Mouse (Mus musculus): ENCODE measurements around the gene Hopx.
"Not testable (repeated sequence)": the region's sequence is repeated elsewhere in the genome, so short reads cannot be mapped to it uniquely, and the experiment has no call there.

Gene Hopx

DNA sequence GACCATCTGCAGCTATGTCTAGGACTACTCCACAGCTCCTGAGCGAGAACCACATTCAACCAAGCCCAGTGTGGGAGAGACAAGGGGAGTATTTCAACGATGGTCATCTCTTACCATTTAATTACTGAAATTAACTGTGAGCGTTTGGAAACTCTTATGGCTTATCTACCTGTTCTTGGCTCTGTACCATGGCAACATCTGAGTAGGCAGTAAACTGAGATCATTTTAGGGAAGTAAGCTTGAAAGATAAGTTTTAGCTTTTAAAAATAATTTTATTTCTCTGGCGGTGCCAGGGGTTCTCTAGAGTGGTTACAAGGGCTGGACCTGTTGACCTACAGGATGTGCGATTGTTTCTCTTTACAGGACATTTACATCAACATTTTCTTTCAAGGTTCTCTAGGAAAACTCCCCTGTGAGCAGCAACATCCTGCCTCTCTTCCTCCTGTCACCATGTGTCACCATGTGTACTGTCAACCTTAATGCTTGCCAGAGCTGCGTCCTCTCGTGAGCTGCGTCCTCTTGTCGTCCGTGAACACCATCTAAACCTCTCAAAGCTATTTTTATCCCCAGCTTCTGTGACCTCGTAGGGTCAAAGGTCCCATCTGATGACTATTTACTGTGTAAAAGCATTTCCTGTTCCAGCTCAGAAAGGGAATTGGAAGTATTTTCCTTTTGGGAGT is 15.5 kb downstream of the Hopx start:
- no peak for DNase-seq

DNA sequence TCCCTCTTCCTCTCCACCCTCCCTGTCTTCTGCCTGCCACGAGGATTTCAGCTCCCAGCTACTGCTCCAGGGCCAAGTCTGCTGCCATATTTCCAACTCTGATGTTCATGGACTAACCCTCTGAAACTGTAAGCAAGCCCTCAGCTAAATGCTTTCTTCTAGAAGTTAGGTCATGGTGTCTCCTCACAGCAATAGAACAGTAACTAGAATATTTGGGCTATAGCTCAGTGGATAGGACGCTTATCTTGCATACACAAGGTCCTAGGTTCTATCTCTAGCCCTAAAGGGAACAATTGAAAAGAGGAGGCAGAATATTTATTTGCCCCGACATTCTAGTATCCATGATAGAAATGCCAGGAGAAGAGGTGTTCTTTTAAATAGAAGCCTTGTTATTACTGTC is 16.0 kb downstream of the Hopx start:
- no peak for DNase-seq

DNA sequence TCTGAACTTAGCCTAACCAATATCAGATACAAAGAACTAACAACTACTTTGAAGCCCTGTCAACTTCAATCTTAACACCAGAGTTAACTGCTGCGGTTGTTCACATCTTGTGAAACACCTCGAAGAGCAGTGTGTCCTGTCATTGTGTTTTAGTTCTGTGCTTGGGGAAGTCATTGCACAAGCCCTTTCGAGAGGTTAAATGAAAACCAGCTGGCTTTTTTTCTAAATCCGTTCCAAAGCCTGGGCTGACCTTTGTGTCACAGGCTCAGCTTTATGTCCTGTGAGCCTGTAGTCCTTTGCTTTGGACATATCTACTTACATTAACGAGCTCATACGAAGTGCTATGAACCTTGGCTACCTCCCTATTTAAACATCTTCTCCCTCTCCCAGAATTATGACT is 17.2 kb downstream of the Hopx start:
- no peak for DNase-seq

- DNase-seq = not testable (repeated sequence)
Measured at GRCm38 (mm10) chr5:77096194-77096593, 18.7 kb downstream of the Hopx start.

GRCm38 (mm10) chr5:77094510-77095491 is 20.1 kb downstream of the Hopx start:
- peak; percentile 67 for DNase-seq

DNA sequence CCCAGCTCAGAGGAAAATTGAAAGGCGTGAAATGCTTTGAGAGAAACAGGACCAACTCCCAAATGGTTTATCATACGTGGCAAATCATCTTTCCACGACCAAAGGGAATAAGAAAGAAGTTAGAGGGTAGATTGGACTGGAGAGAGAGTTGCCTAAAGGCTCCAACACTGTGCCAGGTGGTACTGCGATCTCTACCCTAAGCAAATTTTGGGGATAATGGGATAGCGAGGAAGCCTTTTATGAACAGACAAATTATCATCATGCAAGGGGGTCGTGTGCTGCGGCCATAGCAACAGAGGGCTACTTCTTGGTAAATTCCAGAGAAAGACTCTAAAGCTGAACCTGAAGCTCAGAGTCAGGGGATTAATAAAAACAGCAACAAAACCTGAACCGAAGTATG is 21.0 kb downstream of the Hopx start:
- DNase-seq = no peak

DNA sequence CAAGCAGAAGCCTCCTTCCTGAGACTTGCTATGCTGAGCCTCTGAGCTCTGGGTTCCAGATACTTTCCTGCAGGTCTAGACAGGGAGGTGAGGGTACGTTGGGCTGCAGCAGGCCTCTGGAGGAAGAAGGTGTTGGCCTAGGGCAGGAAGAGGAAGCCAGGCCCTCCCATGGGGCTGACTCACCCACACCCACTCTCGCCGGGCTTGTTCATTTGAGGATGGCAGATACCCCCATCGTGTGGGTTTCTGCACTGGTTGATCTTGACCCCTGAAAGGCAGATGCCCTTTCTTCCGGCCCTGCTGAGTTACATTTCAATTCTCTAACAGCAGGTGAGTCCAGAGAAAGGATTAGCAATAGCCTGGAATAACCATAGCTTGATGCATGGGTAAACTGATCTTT is 22.4 kb downstream of the Hopx start:
- no peak for DNase-seq

DNA sequence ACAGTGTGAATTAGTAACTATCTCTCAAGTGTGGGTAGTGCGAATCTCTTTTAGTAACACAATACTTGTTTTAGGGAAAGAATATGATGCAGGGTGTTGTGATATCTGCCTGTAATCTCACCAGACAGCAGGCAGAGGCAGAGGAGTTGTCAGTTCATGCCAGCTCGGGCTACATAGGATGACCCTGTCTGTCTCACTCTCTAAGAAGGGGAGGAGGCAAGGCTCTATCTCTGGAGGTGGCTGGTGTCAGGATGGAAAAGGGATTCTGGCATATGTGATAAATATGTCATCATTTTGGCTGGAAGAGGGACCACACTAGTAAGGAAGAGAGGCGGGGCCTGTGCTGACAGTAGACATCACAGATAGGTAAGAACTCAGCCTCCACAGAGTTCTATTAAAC is 23.0 kb downstream of the Hopx start:
- DNase-seq = no peak

DNA sequence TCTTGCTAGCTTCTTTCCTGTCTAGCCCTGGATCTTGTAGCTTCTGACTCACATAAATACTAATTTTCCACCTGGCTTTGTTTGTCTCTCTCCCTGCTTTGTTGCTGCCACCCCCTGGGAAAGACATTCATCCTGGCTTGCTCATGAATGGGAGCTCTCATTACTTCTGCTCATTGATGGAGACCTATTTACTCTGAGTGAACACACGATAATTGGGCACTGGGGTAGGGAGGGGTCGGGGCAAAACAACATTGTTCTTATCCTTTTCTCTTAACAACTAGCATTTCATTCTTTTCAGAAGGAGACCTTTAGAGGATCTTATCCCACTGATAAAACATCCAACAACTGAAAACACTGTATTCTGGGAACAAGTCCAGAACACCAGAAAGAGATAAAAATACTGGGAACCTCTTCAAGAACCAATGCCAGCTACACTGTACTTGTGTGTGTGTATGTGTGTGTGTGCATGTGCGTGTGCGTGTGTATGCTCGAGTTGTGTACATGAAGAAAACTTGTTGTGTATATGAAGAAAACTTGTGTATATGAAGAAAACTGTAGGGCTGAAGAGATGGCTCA is 24.3 kb downstream of the Hopx start:
- DNase-seq = no peak

DNA sequence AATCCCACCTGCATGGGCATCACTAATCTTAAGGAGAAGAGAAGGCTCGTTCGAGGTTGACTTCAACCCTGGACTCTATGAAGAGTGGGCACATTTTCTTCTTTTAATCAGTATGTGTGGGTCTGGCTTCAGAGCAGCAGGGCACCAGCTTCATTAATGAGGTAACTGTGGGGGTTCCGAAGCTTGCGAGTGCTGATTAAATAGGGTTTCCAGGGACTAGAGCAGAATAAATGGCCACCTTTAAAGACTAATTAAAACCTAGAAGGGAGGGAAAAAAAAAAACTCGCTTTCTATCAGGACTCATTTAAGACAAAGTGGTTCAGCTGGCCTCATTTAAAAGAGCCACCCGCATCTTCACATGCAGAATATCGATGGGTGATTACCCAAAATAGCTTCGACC is 25.0 kb downstream of the Hopx start:
- no peak for DNase-seq

- peak; percentile 66 for DNase-seq
Measured at GRCm38 (mm10) chr5:77089294-77089693, 25.6 kb downstream of the Hopx start.

- no peak for DNase-seq
Measured at GRCm38 (mm10) chr5:77087122-77087521, 27.8 kb downstream of the Hopx start.

- no peak for DNase-seq
Measured at GRCm38 (mm10) chr5:77086541-77086940, 28.4 kb downstream of the Hopx start.

DNA sequence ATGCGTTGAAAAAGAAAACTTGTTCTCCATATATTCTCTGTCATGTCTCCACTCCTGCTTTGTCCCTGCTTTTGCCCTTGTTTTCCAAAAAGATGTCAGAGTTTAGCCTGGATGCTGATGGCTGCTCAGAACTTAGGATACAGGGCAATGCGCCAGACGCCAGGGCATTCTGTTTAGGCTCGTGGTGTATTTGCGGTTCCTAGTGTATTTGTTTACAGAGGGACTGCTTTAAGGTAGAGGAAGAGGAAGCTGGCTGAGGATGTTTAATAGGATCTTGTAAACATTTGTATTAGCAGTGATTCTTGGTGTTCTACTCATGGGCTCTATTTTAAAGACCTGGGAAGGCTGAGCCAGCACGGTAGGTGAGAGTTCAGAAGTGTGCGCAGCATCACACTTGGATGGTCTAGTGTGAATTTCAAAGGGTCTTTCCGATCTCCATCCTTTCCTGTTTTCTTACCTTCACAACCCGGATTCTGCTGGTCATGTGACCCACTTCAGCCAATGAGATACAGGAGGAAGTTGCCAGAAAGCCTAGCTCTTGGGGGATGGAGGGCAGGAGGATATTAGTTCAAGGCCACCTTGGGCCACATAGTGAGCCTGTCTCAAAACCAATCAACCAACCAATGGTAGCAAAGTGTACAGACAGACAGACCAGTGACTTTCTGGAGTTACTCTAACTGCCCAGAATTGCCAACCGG is 29.0 kb downstream of the Hopx start:
- DNase-seq = no peak

- DNase-seq = no peak
Measured at GRCm38 (mm10) chr5:77084418-77084817, 30.5 kb downstream of the Hopx start.

GRCm38 (mm10) chr5:77082735-77083134 is 32.2 kb downstream of the Hopx start:
- DNase-seq = no peak

GRCm38 (mm10) chr5:77080761-77081160 is 34.2 kb downstream of the Hopx start:
- DNase-seq = no peak

DNA sequence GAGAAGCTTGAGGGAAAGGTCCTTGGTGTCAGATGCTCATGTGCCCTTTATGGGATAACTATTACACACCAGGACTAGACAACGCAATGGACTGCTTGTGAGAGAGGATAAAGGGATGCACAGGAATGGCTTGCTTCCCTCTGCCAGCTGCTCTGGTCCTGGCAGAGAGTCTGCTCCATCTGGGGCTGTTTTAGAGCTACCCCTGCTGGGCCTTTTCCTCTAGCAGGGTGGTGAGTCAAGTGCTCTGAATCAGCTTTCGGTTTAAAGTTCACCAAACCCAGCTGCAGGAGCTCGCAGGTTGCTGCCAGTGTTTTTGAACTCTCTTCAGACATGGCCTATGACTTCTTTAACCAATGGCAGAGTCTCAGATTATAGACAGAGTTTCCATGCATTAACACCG is 39.0 kb downstream of the Hopx start:
- DNase-seq = no peak

DNA sequence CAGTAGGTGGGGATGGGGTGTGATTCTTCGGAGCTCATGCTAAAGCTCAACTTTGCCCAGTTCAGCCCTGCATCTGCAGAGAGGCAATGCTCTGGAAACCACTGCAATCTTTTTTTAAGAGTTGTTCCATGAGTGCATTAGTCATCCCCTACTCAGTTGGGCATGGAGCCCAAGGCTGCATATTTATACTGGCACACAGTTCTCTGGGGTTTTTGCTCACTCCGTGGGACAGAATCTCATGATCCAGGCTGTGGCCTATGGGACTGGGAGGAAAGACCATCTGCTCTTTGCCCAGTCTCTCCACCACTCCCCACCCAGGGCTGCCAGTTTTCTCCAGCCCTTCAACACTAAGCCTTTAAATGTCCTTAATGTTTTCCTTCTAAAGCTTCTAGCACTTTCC is 40.0 kb downstream of the Hopx start:
- DNase-seq = no peak

DNA sequence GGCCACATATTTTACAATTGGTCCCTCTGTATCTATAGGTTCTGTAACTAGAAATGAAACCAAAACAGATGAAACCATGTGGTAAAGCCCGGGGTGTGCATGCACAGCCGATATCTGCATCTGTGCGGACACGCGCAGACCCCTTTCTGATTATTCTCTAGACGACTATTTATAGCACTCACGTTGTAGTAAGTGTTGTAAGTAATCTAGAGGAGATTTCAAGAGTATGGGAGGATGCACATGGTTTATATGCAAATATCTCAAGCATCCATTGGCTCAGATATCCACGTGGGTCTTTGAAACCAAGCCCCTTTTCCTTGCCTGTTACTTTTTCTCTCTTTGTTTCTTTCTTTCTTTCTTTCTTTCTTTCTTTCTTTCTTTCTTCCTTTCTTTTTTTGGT is 41.1 kb downstream of the Hopx start:
- DNase-seq = no peak

GRCm38 (mm10) chr5:77071626-77072025 is 43.3 kb downstream of the Hopx start:
- no peak for DNase-seq

DNA sequence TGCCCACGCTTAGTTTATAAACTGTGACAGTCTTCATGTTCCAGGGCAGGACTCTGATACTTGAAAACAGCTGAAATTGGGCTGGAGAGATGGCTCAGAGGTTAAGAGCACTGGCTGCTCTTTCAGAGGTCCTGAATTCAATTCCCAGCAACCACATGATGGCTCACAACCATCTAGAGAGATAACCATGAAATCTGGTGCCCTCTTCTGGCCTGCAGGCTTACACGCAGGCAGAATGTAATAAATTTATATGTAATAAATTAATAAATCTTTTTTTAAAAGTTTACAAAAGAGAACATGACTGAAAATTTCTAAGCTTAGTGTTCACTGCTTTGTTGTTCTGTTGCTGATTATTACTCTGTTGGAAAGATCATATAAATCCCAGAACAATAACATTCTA is 43.9 kb downstream of the Hopx start:
- DNase-seq = no peak

DNA sequence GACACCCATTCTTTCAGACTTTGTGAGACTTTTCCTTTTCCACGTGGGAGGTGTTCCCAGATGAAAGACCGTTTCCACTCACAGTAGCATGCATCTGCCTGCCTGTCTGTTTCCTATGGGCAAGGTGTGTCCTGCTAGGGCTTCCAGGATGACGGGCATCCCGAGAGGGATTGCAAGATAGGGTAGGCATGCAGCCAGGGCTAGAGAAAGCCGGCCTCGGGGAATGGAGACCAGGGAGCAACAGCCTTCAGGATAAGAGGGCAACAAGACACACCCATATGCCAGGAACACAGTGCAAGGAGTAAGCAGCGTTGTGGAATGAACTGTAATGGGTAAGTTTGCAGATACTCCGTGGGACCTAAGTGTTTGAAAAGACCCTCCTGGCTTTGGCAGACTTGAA is 47.6 kb downstream of the Hopx start:
- no peak for DNase-seq

All from kidney, adult 18-20 months (tissue).